Mouse (Mus musculus) retina, postnatal 1 day (tissue): ENCODE measurements at regions not wholly inside any gene's neighbourhood (a gene's known extent, or its start where the extent isn't known, plus 50 kb on each side); places are given as distances from the start of the nearest gene placed in this dataset.

Experiments
- DNase-seq: peaks from one replicate; pipeline ENCODE4 v3.0.0-alpha.2; 2012

DNA sequence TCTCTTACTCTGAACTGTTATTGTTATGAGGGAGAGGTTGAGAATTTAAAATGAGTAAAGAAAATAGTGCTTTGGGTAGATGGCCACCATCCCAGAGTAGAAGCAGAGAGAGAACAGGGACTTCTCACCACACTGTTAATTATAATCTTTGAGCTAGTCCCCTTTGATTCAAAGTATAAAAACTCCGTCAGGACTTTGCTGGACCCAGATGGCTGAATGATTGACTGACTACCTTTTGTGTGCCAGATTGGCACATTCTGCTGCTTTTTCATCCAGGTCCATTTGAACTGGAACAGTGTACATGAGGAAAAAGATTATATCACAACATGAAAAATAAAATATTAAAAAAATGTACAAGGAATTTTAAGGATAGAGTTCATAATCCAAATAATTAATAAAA, 449.8 kb downstream of the Slitrk1 start:
- DNase-seq: no peak

- no peak for DNase-seq
These were observed 454.6 kb downstream of the Slitrk1 start for GRCm38 (mm10) chr14:108459356-108459755.

GRCm38 (mm10) chr14:108437019-108437418, 476.9 kb downstream of the Slitrk1 start:
- DNase-seq: no peak

DNA sequence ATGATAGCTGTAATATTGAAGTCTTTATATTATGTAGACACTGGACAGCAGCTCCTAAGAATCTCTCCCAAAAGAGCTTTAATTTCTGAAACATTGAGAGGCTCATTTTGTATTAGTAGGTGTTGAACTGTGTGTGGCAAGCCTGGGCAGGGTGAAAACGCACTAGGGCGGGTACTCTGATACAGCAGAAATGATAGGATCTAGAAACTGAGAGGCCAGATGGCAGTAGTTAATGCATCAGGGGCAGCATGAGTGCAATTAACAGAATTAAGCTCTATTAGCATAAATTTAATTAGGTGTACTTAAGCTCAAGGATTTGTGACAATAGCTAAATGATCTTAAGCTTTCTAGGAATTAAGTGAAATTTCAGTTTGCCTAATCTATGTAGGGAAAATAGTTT, 508.8 kb downstream of the Slitrk1 start:
- peak; percentile 66 for DNase-seq

- DNase-seq: no peak
These were observed 510.5 kb downstream of the Slitrk1 start for GRCm38 (mm10) chr14:108403466-108403865.
